In the genomic region with DNA sequence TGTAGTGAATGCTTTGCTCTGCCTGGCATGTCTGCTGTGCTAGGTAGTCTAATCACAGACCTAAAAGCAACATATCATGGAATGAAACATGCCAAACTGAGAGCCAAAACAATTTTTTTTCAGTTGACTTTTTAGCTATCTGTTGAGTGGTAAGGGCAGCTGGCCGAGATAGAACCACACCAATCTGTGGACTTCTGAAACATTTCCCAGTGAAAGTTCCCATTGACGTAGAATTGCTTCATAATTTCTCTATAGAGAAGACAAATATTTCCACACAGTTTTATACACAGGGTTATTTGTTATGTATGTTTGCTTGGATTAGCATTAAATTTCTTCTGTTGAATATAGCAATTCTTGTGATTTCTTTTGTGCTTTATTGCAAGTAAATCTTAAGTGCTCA, we compare ENCODE assay signal across 21 mouse cellular contexts.
A peak's percentile ranks its signal among the peaks of the same experiment; 100 is the strongest.
DNase-seq lines count a peak whose midpoint lies in the region; ATAC-seq and TF ChIP-seq lines count a peak whose summit lies in the region.
"Had no signal": no experiment of that assay in that cellular context is flagged by ENCODE, and none has a peak within 500 bp of the region (broad histone marks: within the 10 kb centered on the region; RNA-seq: fewer than 3 reads in every experiment).

No protein-coding gene starts in this region.

- TF ChIP-seq CTCF in liver, adult 2 months (IDR thresholded peaks at IDR 0.05; ENCODE audit: low read depth, low read length) = no peak
- TF ChIP-seq CTCF in liver, postnatal 0 days (IDR thresholded peaks at IDR 0.05; ENCODE audit: low read depth) = no peak
- TF ChIP-seq CTCF in lung, postnatal 0 days (IDR thresholded peaks at IDR 0.05) = no peak

- no peak overlapping the region for H3K9ac ChIP-seq in liver, adult 2 months (ENCODE audit: low read depth, low read length)
- H3K9ac ChIP-seq in liver, embryonic 12.5 days = no peak overlapping the region
- no peak overlapping the region for H3K9ac ChIP-seq in liver, postnatal 0 days (replicated peaks)
- no peak overlapping the region for H3K9ac ChIP-seq in lung, postnatal 0 days (replicated peaks; ENCODE audit: low read depth)

- H3K27me3 ChIP-seq in liver, adult 2 months (ENCODE audit: control insufficient read depth, insufficient read depth, low read length) = no peaks in the 10 kb centered on the region
- H3K27me3 ChIP-seq in liver, embryonic 12.5 days (replicated peaks) = no peaks in the 10 kb centered on the region
- H3K27me3 ChIP-seq in liver, postnatal 0 days (ENCODE audit: insufficient read depth, low read length) = no peaks in the 10 kb centered on the region
- no peaks in the 10 kb centered on the region for H3K27me3 ChIP-seq in lung, postnatal 0 days (replicated peaks; ENCODE audit: insufficient read depth, low read length)
- H3K27me3 ChIP-seq: CH12.LX, Patski had no signal

- peak; percentile 71 for DNase-seq in liver, adult 2 months (ENCODE audit: extremely low read depth, low read depth, low spot score)
- DNase-seq in liver, postnatal 0 days = no peak
- DNase-seq in liver = no peak
- peak; percentile 60 for DNase-seq in lung, postnatal 0 days (ENCODE audit: low spot score)
- no peak for DNase-seq in lung, postnatal 36 days
- DNase-seq: adrenal gland, adult 2 months; adrenal gland, adult 8-10 months; adrenal gland, postnatal 10 days; adrenal gland, postnatal 14 days; adrenal gland, postnatal 25 days; adrenal gland, postnatal 36 days; B cell, adult 2 months; cerebellum, adult 11 months; cerebellum, adult 11-12 months; cerebellum, adult 18-20 months had no signal

- H3K36me3 ChIP-seq in liver, adult 2 months (ENCODE audit: control insufficient read depth, insufficient read depth, low read length) = no peaks in the 10 kb centered on the region
- H3K36me3 ChIP-seq in liver, embryonic 12.5 days = peaks cover 2% of the 10 kb centered on the region; the same call in 1 of the 2 replicates
- H3K36me3 ChIP-seq in liver, postnatal 0 days (replicated peaks; ENCODE audit: insufficient read depth, low read length) = no peaks in the 10 kb centered on the region
- H3K36me3 ChIP-seq in lung, postnatal 0 days (ENCODE audit: insufficient read depth, low read length) = no peaks in the 10 kb centered on the region

- no peak overlapping the region for H3K4me3 ChIP-seq in liver, adult 2 months (ENCODE audit: insufficient read depth, low read depth, low read length)
- no peak overlapping the region for H3K4me3 ChIP-seq in liver, embryonic 12.5 days
- no peak overlapping the region for H3K4me3 ChIP-seq in liver, postnatal 0 days (ENCODE audit: low read depth, low read length)
- H3K4me3 ChIP-seq in lung, postnatal 0 days (ENCODE audit: low read depth, low read length) = no peak overlapping the region

- 22% methylated on average over 2 of the region's 2 CpGs for WGBS in liver, adult 2 months
- WGBS in liver, embryonic 12.5 days (ENCODE audit: insufficient replicate concordance) = 71% methylated on average over 2 of the region's 2 CpGs
- WGBS in liver, postnatal 0 days (ENCODE audit: insufficient replicate concordance) = 58% methylated on average over 2 of the region's 2 CpGs
- WGBS in lung, postnatal 0 days = 71% methylated on average over 2 of the region's 2 CpGs

- H3K4me1 ChIP-seq in liver, adult 2 months (ENCODE audit: control insufficient read depth, insufficient read depth, low read length) = peaks cover 2% of the 10 kb centered on the region; the same call in 1 of the 2 replicates
- H3K4me1 ChIP-seq in liver, embryonic 12.5 days = no peaks in the 10 kb centered on the region
- no peaks in the 10 kb centered on the region for H3K4me1 ChIP-seq in liver, postnatal 0 days (ENCODE audit: insufficient read depth)
- no peaks in the 10 kb centered on the region for H3K4me1 ChIP-seq in lung, postnatal 0 days (ENCODE audit: insufficient read depth, low read depth, low read length)

- no peak for TF ChIP-seq EP300 in liver, postnatal 0 days (IDR thresholded peaks at IDR 0.05; ENCODE audit: low read depth)
- TF ChIP-seq EP300 in lung, postnatal 0 days (IDR thresholded peaks at IDR 0.05) = no peak

- TF ChIP-seq POLR2A in liver, adult 2 months (IDR thresholded peaks at IDR 0.05; ENCODE audit: extremely low read depth, insufficient read depth, low read length) = no peak

- no peak for ATAC-seq in liver, embryonic 12.5 days
- peak; percentile 19; the same call in 1 of the 2 replicates for ATAC-seq in liver, postnatal 0 days
- ATAC-seq in lung, postnatal 0 days = no peak; the same call in 1 of the 2 replicates
- ATAC-seq: activated CD4-positive, CD25-positive, alpha-beta regulatory T cell, adult 4 months; CD4-positive, CD25-positive, alpha-beta regulatory T cell, adult 4 months; Patski had no signal

- H3K27ac ChIP-seq in liver, adult 2 months (replicated peaks; ENCODE audit: insufficient read depth, low read depth, low read length) = no peak overlapping the region
- H3K27ac ChIP-seq in liver, embryonic 12.5 days = no peak overlapping the region
- no peak overlapping the region for H3K27ac ChIP-seq in liver, postnatal 0 days (ENCODE audit: low read depth)
- no peak overlapping the region for H3K27ac ChIP-seq in lung, postnatal 0 days (ENCODE audit: low read length)

- no peaks in the 10 kb centered on the region for H3K9me3 ChIP-seq in liver, embryonic 12.5 days (replicated peaks)
- H3K9me3 ChIP-seq in liver, postnatal 0 days (ENCODE audit: low read length) = no peaks in the 10 kb centered on the region
- H3K9me3 ChIP-seq in lung, postnatal 0 days (ENCODE audit: low read length) = no peaks in the 10 kb centered on the region
- H3K9me3 ChIP-seq: G1E had no signal

- H3K4me2 ChIP-seq in liver, embryonic 12.5 days = no peak overlapping the region
- no peak overlapping the region for H3K4me2 ChIP-seq in liver, postnatal 0 days (ENCODE audit: low read depth, low read length)
- H3K4me2 ChIP-seq in lung, postnatal 0 days (replicated peaks; ENCODE audit: low read depth, low read length) = no peak overlapping the region

- no peaks in the 10 kb centered on the region for H3K79me2 ChIP-seq in liver, adult 2 months (ENCODE audit: control insufficient read depth, insufficient read depth, low read length)

Comparison
In these comparisons a context has a peak if more than half of its experiments do, and no peak if none do; other contexts are left out.
1. DNase-seq: peak in liver, adult 2 months (single experiment) and lung, postnatal 0 days (single experiment); none in liver, postnatal 0 days (single experiment), liver (single experiment) and lung, postnatal 36 days (single experiment).